Mouse (Mus musculus) neural tube, postnatal 0 days (tissue): Measurements from ENCODE around the gene Defa31. TPM values are rescaled to one million over a fixed set of nuclear protein-coding genes. Genes with fewer than 3 reads are reported as not detected.

Source experiments
- polyA plus RNA-seq: library from polyadenylated mRNA; unstranded; fragments of >200 nt; fragmentation: Nextera tagmentation; extraction: Ambion mirVana; gene quantifications from 2 replicates; pipeline ENCODE4 v1.2.1, GENCODE M21; 2015

The Defa31 gene
- not detected in 2 replicates for polyA plus RNA-seq

DNA sequence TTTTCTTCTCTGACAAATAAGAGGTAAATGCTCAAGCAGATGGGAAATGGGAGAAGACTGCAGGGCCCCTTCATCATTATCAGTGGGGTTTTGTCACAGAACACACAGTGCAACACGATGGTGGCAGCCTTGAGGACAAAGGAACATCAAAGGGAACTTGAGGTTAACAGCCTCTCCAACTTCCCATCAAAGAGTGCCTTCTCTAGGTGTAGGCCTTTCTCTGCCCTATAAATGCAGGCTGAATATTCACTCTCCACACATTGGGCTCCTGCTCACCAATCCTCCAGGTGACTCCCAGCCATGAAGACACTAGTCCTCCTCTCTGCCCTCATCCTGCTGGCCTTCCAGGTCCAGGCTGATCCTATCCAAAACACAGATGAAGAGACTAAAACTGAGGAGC is at the start of gene Defa31:
Defa31 (plus strand) TSS at position 301 of the 400 bp plus-strand sequence.

DNA sequence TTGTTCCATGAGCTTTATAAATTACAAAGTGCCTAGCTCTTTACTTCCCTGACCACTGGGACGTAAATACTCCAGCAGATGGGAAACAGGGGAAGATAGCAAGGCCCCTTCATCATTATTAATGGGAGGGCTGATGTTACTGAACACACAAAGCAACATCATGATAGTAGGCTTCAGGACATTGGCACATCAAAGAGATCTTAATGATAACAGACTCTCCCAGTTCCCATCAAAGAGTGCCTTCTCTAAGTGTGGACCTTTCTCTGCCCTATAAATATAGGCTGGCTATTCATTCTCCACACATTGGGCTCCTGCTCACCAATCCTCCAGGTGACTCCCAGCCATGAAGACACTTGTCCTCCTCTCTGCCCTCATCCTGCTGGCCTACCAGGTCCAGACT is 29.4 kb upstream of the Defa31 start, which contains the start of gene Defa22:
Defa22 (plus strand) TSS at position 301 of the 400 bp plus-strand sequence.

GRCm38 (mm10) chr8:21201261-21201660 is 9.8 kb downstream of the Defa31 start, which contains the start of gene Gm15293:
Gm15293 (plus strand) TSS chr8:21201561.

Other genes with a start within 250 kb of the Defa31 start
- not detected in 2 replicates for gene AY761185, start 246.9 kb upstream of the Defa31 start, polyA plus RNA-seq
- not detected in 2 replicates for gene Defa21, start 166.1 kb upstream of the Defa31 start, polyA plus RNA-seq
- not detected in 2 replicates for gene Defa23, start 136.6 kb upstream of the Defa31 start, polyA plus RNA-seq
- not detected in 2 replicates for gene Defa35, start 126.6 kb upstream of the Defa31 start, polyA plus RNA-seq
- gene Defa25, start 107.2 kb upstream of the Defa31 start, polyA plus RNA-seq: not detected in 2 replicates
- not detected in 2 replicates for gene Gm14851, start 95.6 kb upstream of the Defa31 start, polyA plus RNA-seq
- not detected in 2 replicates for gene Defa30, start 57.0 kb upstream of the Defa31 start, polyA plus RNA-seq
- gene Defa22, start 29.3 kb upstream of the Defa31 start, polyA plus RNA-seq: not detected in 2 replicates
- not detected in 2 replicates for gene Gm15293, start 9.9 kb downstream of the Defa31 start, polyA plus RNA-seq
- not detected in 2 replicates for gene Gm15292, start 58.1 kb downstream of the Defa31 start, polyA plus RNA-seq
- not detected in 2 replicates for gene Defa27, start 123.9 kb downstream of the Defa31 start, polyA plus RNA-seq
- gene Defa29, start 135.4 kb downstream of the Defa31 start, polyA plus RNA-seq: not detected in 2 replicates
- not detected in 2 replicates for gene Defa2, start 186.9 kb downstream of the Defa31 start, polyA plus RNA-seq
- not detected in 2 replicates for gene Defa33, start 200.2 kb downstream of the Defa31 start, polyA plus RNA-seq
- gene Defa36, start 235.8 kb downstream of the Defa31 start, polyA plus RNA-seq: not detected in 2 replicates